ENCODE assay signal across 16 mouse cellular contexts in the genomic region with DNA sequence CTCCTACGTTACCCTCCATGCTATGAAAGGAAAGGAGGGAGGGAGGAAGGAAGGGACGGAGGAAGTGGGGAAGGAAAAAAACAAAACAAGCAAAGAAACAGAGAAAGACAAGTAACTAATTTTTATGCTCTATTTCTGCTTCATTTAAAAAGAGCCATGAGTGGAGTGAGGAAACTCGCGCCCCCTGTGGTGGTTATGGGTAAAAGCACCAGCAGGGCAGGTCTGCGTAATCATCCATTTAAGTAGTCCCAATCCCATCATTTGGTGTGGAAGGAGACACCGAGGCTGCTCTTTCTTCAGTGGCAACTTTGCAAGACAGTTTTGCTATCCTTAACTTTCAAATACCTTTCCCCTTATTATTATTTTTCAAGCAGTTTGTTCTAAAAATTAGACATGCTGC.
A peak's percentile ranks its signal among the peaks of the same experiment; 100 is the strongest.
DNase-seq lines count a peak whose midpoint lies in the region; ATAC-seq and TF ChIP-seq lines count a peak whose summit lies in the region.
"Had no signal": no experiment of that assay in that cellular context is flagged by ENCODE, and none has a peak within 500 bp of the region (broad histone marks: within the 10 kb centered on the region; RNA-seq: fewer than 3 reads in every experiment).

No protein-coding gene starts in this region.

- peak; percentile 40; the same call in 1 of the 2 replicates for TF ChIP-seq CTCF in kidney, postnatal 0 days (IDR thresholded peaks at IDR 0.05; ENCODE audit: low read depth)
- peak; percentile 31; the same call in 1 of the 2 replicates for TF ChIP-seq CTCF in midbrain, postnatal 0 days (IDR thresholded peaks at IDR 0.05)

- no peaks in the 10 kb centered on the region for H3K36me3 ChIP-seq in kidney, postnatal 0 days (ENCODE audit: insufficient read depth, low read length)
- no peaks in the 10 kb centered on the region for H3K36me3 ChIP-seq in midbrain, postnatal 0 days (ENCODE audit: insufficient read depth, low read length)
- no peaks in the 10 kb centered on the region for H3K36me3 ChIP-seq in midbrain, embryonic 16.5 days (ENCODE audit: control insufficient read depth, insufficient read depth, low read length)
- H3K36me3 ChIP-seq: G1E; limb, embryonic 10.5 days; midbrain, embryonic 13.5 days; neural tube, embryonic 12.5 days had no signal

- H3K4me1 ChIP-seq in kidney, postnatal 0 days (replicated peaks; ENCODE audit: insufficient read depth, low read length), result no peaks in the 10 kb centered on the region
- H3K4me1 ChIP-seq in midbrain, postnatal 0 days (ENCODE audit: insufficient read depth, low read length), result no peaks in the 10 kb centered on the region
- no peaks in the 10 kb centered on the region for H3K4me1 ChIP-seq in midbrain, embryonic 16.5 days (ENCODE audit: control insufficient read depth, insufficient read depth, low read length)
- H3K4me1 ChIP-seq: limb, embryonic 10.5 days; midbrain, embryonic 13.5 days; neural tube, embryonic 12.5 days had no signal

- 62% methylated on average over 6 of the region's 6 CpGs for WGBS in kidney, postnatal 0 days
- WGBS in midbrain, postnatal 0 days, result 50% methylated on average over 6 of the region's 6 CpGs
- 42% methylated on average over 6 of the region's 6 CpGs for WGBS in midbrain, embryonic 16.5 days

- H3K4me2 ChIP-seq in kidney, postnatal 0 days (ENCODE audit: low read length), result no peak overlapping the region
- H3K4me2 ChIP-seq in midbrain, postnatal 0 days (ENCODE audit: low read depth, low read length, poor library complexity, severe bottlenecking), result no peak overlapping the region
- H3K4me2 ChIP-seq in midbrain, embryonic 16.5 days (ENCODE audit: low read length), result no peak overlapping the region
- H3K4me2 ChIP-seq: midbrain, embryonic 13.5 days; neural tube, embryonic 12.5 days had no signal

- no peaks in the 10 kb centered on the region for H3K9me3 ChIP-seq in kidney, postnatal 0 days (replicated peaks; ENCODE audit: low read length)
- no peaks in the 10 kb centered on the region for H3K9me3 ChIP-seq in midbrain, postnatal 0 days (ENCODE audit: low read length)
- no peaks in the 10 kb centered on the region for H3K9me3 ChIP-seq in midbrain, embryonic 16.5 days (replicated peaks; ENCODE audit: control insufficient read depth, low read length, poor library complexity, severe bottlenecking)
- H3K9me3 ChIP-seq: limb, embryonic 10.5 days; midbrain, embryonic 13.5 days; neural tube, embryonic 12.5 days had no signal

- no peak for ATAC-seq in kidney, postnatal 0 days (replicated peaks; ENCODE audit: low FRiP score, low read depth)
- no peak for ATAC-seq in midbrain, postnatal 0 days (ENCODE audit: low FRiP score)
- no peak for ATAC-seq in midbrain, embryonic 16.5 days
- ATAC-seq: midbrain, embryonic 13.5 days had no signal

- intact Hi-C loops in heart, postnatal 25 days (cut with DNase I), result no loop called here

- H3K4me3 ChIP-seq in kidney, postnatal 0 days (replicated peaks; ENCODE audit: low read depth, low read length), result no peak overlapping the region
- H3K4me3 ChIP-seq in midbrain, postnatal 0 days (ENCODE audit: low read depth, low read length), result no peak overlapping the region
- no peak overlapping the region for H3K4me3 ChIP-seq in midbrain, embryonic 16.5 days (ENCODE audit: low read depth, low read length)
- H3K4me3 ChIP-seq: limb, embryonic 10.5 days; midbrain, embryonic 13.5 days; neural tube, embryonic 12.5 days had no signal

- DNase-seq in kidney, postnatal 0 days (ENCODE audit: low spot score), result no peak
- no peak for DNase-seq in kidney, adult 18-20 months
- no peak for DNase-seq in midbrain, postnatal 0 days (ENCODE audit: low spot score)
- DNase-seq in NIH3T3 (ENCODE audit: low read depth), result peak; percentile 27
- peak; percentile 13 for DNase-seq in embryo, embryonic 9.5 days (ENCODE audit: extremely low spot score)
- DNase-seq in urinary bladder, postnatal 36 days (ENCODE audit: low spot score in 2 of 2), result no peak
- no peak for DNase-seq in heart, postnatal 25 days (ENCODE audit: low spot score)
- DNase-seq: heart, adult 18-20 months; heart, postnatal 36 days; lung, postnatal 10 days; spleen, adult 18-20 months had no signal

- H3K27me3 ChIP-seq in kidney, postnatal 0 days (ENCODE audit: insufficient read depth, low read length), result no peaks in the 10 kb centered on the region
- no peaks in the 10 kb centered on the region for H3K27me3 ChIP-seq in midbrain, postnatal 0 days (ENCODE audit: insufficient read depth, low read length)
- no peaks in the 10 kb centered on the region for H3K27me3 ChIP-seq in midbrain, embryonic 16.5 days (ENCODE audit: control insufficient read depth, insufficient read depth, low read depth, low read length)
- H3K27me3 ChIP-seq: midbrain, embryonic 13.5 days; neural tube, embryonic 12.5 days had no signal

- no peak overlapping the region for H3K27ac ChIP-seq in kidney, postnatal 0 days
- no peak overlapping the region for H3K27ac ChIP-seq in midbrain, postnatal 0 days (ENCODE audit: low read depth, low read length)
- H3K27ac ChIP-seq in midbrain, embryonic 16.5 days (ENCODE audit: low read length), result no peak overlapping the region
- H3K27ac ChIP-seq: limb, embryonic 10.5 days; midbrain, embryonic 13.5 days; neural tube, embryonic 12.5 days had no signal

- H3K9ac ChIP-seq in kidney, postnatal 0 days (ENCODE audit: low read depth, low read length), result no peak overlapping the region
- no peak overlapping the region for H3K9ac ChIP-seq in midbrain, postnatal 0 days (replicated peaks; ENCODE audit: low read length, poor library complexity, severe bottlenecking)
- no peak overlapping the region for H3K9ac ChIP-seq in midbrain, embryonic 16.5 days (ENCODE audit: low read depth, low read length)
- H3K9ac ChIP-seq: midbrain, embryonic 13.5 days; neural tube, embryonic 12.5 days had no signal

Comparison
In these comparisons a context has a peak if more than half of its experiments do, and no peak if none do; other contexts are left out.
1. DNase-seq: peak in NIH3T3 (single experiment) and embryo, embryonic 9.5 days (single experiment); none in kidney, postnatal 0 days (single experiment), kidney, adult 18-20 months (single experiment), midbrain, postnatal 0 days (single experiment), urinary bladder, postnatal 36 days (0 of 2) and heart, postnatal 25 days (single experiment).